ENCODE assay signal across 8 mouse cellular contexts in the genomic region with DNA sequence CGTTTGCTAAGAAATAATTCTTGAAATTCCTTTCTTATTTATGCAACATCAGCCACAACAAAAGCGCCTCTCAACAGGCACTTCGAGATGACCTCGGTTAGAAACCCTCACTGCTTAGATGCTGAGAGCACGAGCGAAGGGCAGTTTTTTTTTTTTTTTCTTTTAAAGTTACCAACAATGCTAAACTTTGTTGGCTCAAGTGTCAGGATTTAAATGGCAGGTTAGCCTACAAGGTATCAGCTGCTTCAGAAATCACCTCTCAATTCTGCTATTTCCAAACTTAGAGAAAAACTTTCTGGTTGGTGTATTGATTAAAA.
DNase-seq lines count a peak whose midpoint lies in the region; ATAC-seq and TF ChIP-seq lines count a peak whose summit lies in the region.

No protein-coding gene starts in this region.

- peak overlapping the region; percentile 88 for H3K4me2 ChIP-seq in liver, embryonic 11.5 days
- H3K4me2 ChIP-seq in stomach, postnatal 0 days (replicated peaks; ENCODE audit: low read depth): peak overlapping the region; percentile 94

- 5% methylated on average over 6 of the region's 6 CpGs for WGBS in spleen, adult 2 months
- WGBS in liver, embryonic 11.5 days: 7% methylated on average over 6 of the region's 6 CpGs
- WGBS in stomach, postnatal 0 days: 12% methylated on average over 6 of the region's 6 CpGs

- peak overlapping the region; percentile 71; the same call in 1 of the 2 replicates for H3K9ac ChIP-seq in liver, embryonic 11.5 days (ENCODE audit: low read depth, low read length)
- H3K9ac ChIP-seq in stomach, postnatal 0 days (ENCODE audit: low read length): peak overlapping the region; percentile 91

- intact Hi-C loops in gastrocnemius, postnatal 14 days (cut with DNase I; ENCODE audit: low total_unique reads): no loop called here

- H3K9me3 ChIP-seq in erythroblast, embryonic 14.5 days (ENCODE audit: control insufficient read depth, low read length): no peaks in the 10 kb centered on the region
- H3K9me3 ChIP-seq in liver, embryonic 11.5 days (ENCODE audit: control insufficient read depth, low read length): no peaks in the 10 kb centered on the region
- H3K9me3 ChIP-seq in stomach, postnatal 0 days (ENCODE audit: control insufficient read depth, low read length): no peaks in the 10 kb centered on the region

- DNase-seq in spleen, adult 2 months (ENCODE audit: low read depth in 1 of 2, low spot score in 2 of 2): no peak
- no peak for DNase-seq in spleen, adult 18-20 months
- no peak for DNase-seq in liver, embryonic 11.5 days (ENCODE audit: low spot score)
- DNase-seq in stomach, postnatal 0 days (ENCODE audit: low spot score): no peak
- no peak for DNase-seq in gastrocnemius, postnatal 14 days
- no peak for DNase-seq in adipocyte (ENCODE audit: low spot score)

- peaks cover 24% of the 10 kb centered on the region for H3K27me3 ChIP-seq in erythroblast, embryonic 14.5 days (ENCODE audit: control insufficient read depth)
- no peaks in the 10 kb centered on the region for H3K27me3 ChIP-seq in spleen, adult 2 months (ENCODE audit: control insufficient read depth, insufficient read depth, low read length)
- H3K27me3 ChIP-seq in liver, embryonic 11.5 days (replicated peaks; ENCODE audit: control insufficient read depth, insufficient read depth, low read length): peaks cover 3% of the 10 kb centered on the region
- no peaks in the 10 kb centered on the region for H3K27me3 ChIP-seq in stomach, postnatal 0 days (ENCODE audit: control insufficient read depth, insufficient read depth, low read length)

- no peaks in the 10 kb centered on the region for H3K36me3 ChIP-seq in erythroblast, embryonic 14.5 days (ENCODE audit: control insufficient read depth)
- 0 out of 2 replicates have a peak, but pooled peaks cover under 1% of the 10 kb centered on the region for H3K36me3 ChIP-seq in spleen, adult 2 months (ENCODE audit: control insufficient read depth, insufficient read depth, low read length)
- H3K36me3 ChIP-seq in liver, embryonic 11.5 days (ENCODE audit: control insufficient read depth, insufficient read depth, low read length): no peaks in the 10 kb centered on the region
- H3K36me3 ChIP-seq in stomach, postnatal 0 days (ENCODE audit: control insufficient read depth, insufficient read depth, low read length): no peaks in the 10 kb centered on the region

- peak overlapping the region; percentile 55 for H3K4me3 ChIP-seq in erythroblast, embryonic 14.5 days (replicated peaks)
- peak overlapping the region; percentile 80 for H3K4me3 ChIP-seq in spleen, adult 2 months (ENCODE audit: extremely low read depth, insufficient read depth, insufficient read length)
- H3K4me3 ChIP-seq in liver, embryonic 11.5 days (ENCODE audit: low read depth, low read length): peak overlapping the region; percentile 70
- H3K4me3 ChIP-seq in stomach, postnatal 0 days (ENCODE audit: low read depth, low read length): peak overlapping the region; percentile 83

- no peak for TF ChIP-seq POLR2A in spleen, adult 2 months (IDR thresholded peaks at IDR 0.05; ENCODE audit: low read depth, low read length)

- peak overlapping the region; percentile 83 for H3K27ac ChIP-seq in spleen, adult 2 months (ENCODE audit: insufficient read depth, low read length)
- H3K27ac ChIP-seq in liver, embryonic 11.5 days (ENCODE audit: low read depth, low read length): peak overlapping the region; percentile 82
- peak overlapping the region; percentile 94 for H3K27ac ChIP-seq in stomach, postnatal 0 days (replicated peaks)

- TF ChIP-seq CTCF in spleen, adult 2 months (IDR thresholded peaks at IDR 0.05; ENCODE audit: extremely low read depth, insufficient read depth, insufficient read length, insufficient replicate concordance): no peak
- TF ChIP-seq CTCF in stomach, postnatal 0 days (IDR thresholded peaks at IDR 0.05; ENCODE audit: low read depth): no peak

- TF ChIP-seq EP300 in stomach, postnatal 0 days (optimal IDR thresholded peaks at IDR 0.05): no peak

- peaks cover 5% of the 10 kb centered on the region for H3K4me1 ChIP-seq in erythroblast, embryonic 14.5 days (ENCODE audit: control insufficient read depth)
- peaks cover 16% of the 10 kb centered on the region for H3K4me1 ChIP-seq in spleen, adult 2 months (ENCODE audit: control insufficient read depth, insufficient read depth, insufficient read length)
- H3K4me1 ChIP-seq in liver, embryonic 11.5 days (replicated peaks; ENCODE audit: control insufficient read depth, insufficient read depth, low read length): peaks cover 38% of the 10 kb centered on the region
- H3K4me1 ChIP-seq in stomach, postnatal 0 days (replicated peaks; ENCODE audit: control insufficient read depth, insufficient read depth): peaks cover 11% of the 10 kb centered on the region; the same call in 1 of the 2 replicates

- ATAC-seq in erythroblast, adult 5-6 weeks (replicated peaks; ENCODE audit: low FRiP score, poor library complexity, severe bottlenecking): no peak
- no peak for ATAC-seq in liver, embryonic 11.5 days (replicated peaks; ENCODE audit: low FRiP score)
- ATAC-seq in stomach, postnatal 0 days (ENCODE audit: low FRiP score, low TSS enrichment): no peak
